Mouse (Mus musculus) limb, embryonic 13.5 days (tissue): ENCODE measurements around the gene Adam25. TPM values are rescaled to one million over a fixed set of nuclear protein-coding genes. Genes with fewer than 3 reads are reported as not detected.
"Not testable (repeated sequence)": the region's sequence is repeated elsewhere in the genome, so short reads cannot be mapped to it uniquely, and the experiment has no call there.

ENCODE experiments used
- ATAC-seq: fragments of 200-750 bp; cut with Nextera tagmentation; 2 replicates; pipeline ENCODE4 v1.8.0; 2017; ENCODE audit warnings: low read depth, moderate number of reproducible peaks, moderate TSS enrichment; ENCODE audit not compliant: low FRiP score
- H3K27ac ChIP-seq: fragments of 300-500 bp; sonication (generic); 2 replicates; pipeline ENCODE4 v1.5.1; 2015; ENCODE audit warnings: inconsistent platforms, mild to moderate bottlenecking, moderate library complexity
- H3K27me3 ChIP-seq: fragments of 300-500 bp; sonication (generic); 2 replicates; pipeline ENCODE4 v1.6.1; 2015; ENCODE audit warnings: mild to moderate bottlenecking, inconsistent platforms
- H3K36me3 ChIP-seq: fragments of 300-500 bp; sonication (generic); 2 replicates; pipeline ENCODE4 v1.6.1; 2015; ENCODE audit warnings: inconsistent platforms, mild to moderate bottlenecking, moderate library complexity
- H3K4me1 ChIP-seq: fragments of 300-500 bp; sonication (generic); 2 replicates; pipeline ENCODE4 v1.6.1; 2015; ENCODE audit warnings: inconsistent platforms
- H3K4me2 ChIP-seq: fragments of 300-500 bp; sonication (generic); replicated peaks from 2 replicates; pipeline ENCODE4 v1.6.1; 2015; ENCODE audit warnings: inconsistent platforms, mild to moderate bottlenecking, moderate library complexity
- H3K4me3 ChIP-seq: fragments of 300-500 bp; sonication (generic); 2 replicates; pipeline ENCODE4 v1.5.1; 2015; ENCODE audit warnings: moderate library complexity, mild to moderate bottlenecking, inconsistent platforms
- H3K9ac ChIP-seq: fragments of 300-500 bp; sonication (generic); 2 replicates; pipeline ENCODE4 v1.6.1; 2015; ENCODE audit warnings: mild to moderate bottlenecking, inconsistent platforms
- H3K9me3 ChIP-seq: fragments of 300-500 bp; sonication (generic); 2 replicates; pipeline ENCODE4 v1.6.1; 2016; ENCODE audit warnings: inconsistent platforms
- WGBS: fragments of 180-500 bp; shearing (Covaris S2); methylation state at CpG from one replicate; pipeline ENCODE4 v1.1.7; 2015; 5-methylcytosine and 5-hydroxymethylcytosine counted together
- polyA plus RNA-seq: library from polyadenylated mRNA; unstranded; fragments of >200 nt; fragmentation: Nextera tagmentation; extraction: Ambion mirVana; gene quantifications from 2 replicates; pipeline ENCODE4 v1.2.1, GENCODE M21; 2015

Gene Adam25
- polyA plus RNA-seq = not detected in 2 replicates

DNA sequence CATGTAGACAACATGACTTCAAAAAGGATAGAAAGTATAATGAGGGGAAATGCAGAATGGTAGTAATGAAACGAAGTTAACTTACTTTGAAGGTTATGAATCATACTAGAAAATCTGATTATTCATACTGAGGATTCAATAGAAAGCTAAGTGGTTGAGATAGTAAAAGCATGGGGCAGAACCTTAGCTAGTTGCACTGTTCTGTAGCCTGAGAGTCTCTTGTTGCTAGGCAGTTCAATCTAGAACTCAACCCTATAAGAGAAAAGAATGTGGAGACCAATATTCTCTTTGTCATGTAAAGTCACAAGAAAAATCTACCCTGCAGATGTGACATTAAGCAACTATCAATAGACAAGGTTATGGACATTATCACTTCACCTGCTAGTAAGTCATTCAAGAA lies at the start of gene Adam25:
Gene Adam25 (plus strand): TSS at position 301 of the 400 bp plus-strand sequence.
- H3K9ac ChIP-seq, ATAC-seq, H3K27me3 ChIP-seq, H3K4me1 ChIP-seq, H3K4me3 ChIP-seq, H3K36me3 ChIP-seq, H3K4me2 ChIP-seq, H3K27ac ChIP-seq, H3K9me3 ChIP-seq: not testable (repeated sequence)
- 64% methylated on average over 1 of the region's 1 CpGs for WGBS

DNA sequence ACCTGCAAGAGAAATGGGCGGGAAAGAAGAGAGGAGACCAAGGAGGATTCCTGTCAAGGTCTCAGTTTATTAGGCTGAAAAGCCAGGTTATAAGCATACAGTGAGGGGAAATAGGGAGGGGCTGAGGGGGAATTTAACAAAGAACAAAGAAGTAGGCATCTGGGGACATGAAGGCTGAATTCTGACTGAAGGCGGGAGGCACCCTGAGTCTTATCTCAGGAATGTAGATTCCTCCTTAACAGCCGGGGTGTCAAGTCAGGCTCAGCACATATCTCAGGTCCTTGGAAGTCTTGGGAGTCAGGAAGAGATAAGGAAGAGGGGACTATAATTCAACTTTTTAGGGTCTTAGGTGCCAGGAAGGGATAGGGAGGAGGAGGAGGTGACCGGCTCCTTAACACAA lies 36.6 kb upstream of the Adam25 start:
- H3K9me3 ChIP-seq, H3K4me3 ChIP-seq, H3K4me2 ChIP-seq, H3K27me3 ChIP-seq, H3K9ac ChIP-seq, H3K36me3 ChIP-seq, H3K27ac ChIP-seq, ATAC-seq, H3K4me1 ChIP-seq: not testable (repeated sequence)
- WGBS = 86% methylated on average over 4 of the region's 4 CpGs

DNA sequence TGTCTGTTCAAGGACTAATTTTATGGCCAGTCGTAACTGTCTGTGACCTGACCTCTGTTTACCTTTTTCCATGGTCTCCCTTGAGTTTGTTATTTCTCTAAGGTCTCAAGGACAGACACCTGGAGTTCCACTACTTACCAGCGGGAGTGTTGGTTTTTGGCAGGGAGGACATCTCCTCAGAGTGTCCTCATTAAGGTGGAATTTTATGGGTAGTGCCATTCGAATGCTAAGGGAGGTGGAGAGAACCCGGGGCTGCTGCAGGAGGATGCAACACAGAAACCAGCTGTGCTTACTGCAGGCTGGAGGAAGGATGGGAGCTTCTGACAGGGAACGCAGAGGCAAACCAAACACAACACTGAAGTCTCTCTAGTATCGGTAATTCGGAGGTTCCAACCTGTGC lies 36.0 kb upstream of the Adam25 start:
- H3K27ac ChIP-seq = no peak overlapping the region
- H3K36me3 ChIP-seq = no peaks in the 10 kb centered on the region
- 81% methylated on average over 7 of the region's 7 CpGs for WGBS

DNA sequence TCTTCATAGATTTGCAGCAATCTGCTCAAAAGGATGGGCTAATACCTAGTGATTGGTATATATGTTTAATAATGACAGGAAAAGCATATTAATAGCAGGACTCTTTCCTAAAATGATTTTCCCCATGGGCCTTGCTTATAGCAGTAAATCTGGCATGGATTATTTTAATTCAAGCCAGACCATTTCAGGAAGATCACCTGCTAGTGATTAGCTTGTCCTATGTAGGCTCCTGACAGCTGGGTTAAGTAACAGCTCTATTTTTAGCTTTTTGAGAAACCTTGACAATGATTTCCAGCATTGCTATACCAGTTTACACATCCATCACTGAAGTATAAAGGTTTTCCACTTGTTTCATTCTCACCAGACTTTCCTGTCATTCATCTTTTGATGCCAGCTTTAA lies 31.3 kb downstream of the Adam25 start:
- ATAC-seq = peak; percentile 67
- H3K36me3 ChIP-seq = no peaks in the 10 kb centered on the region
- H3K9me3 ChIP-seq = no peaks in the 10 kb centered on the region
- H3K9ac ChIP-seq = no peak overlapping the region
- H3K27me3 ChIP-seq = no peaks in the 10 kb centered on the region
- peaks cover 10% of the 10 kb centered on the region; the same call in 1 of the 2 replicates for H3K4me1 ChIP-seq
- no peak overlapping the region for H3K4me2 ChIP-seq
- no peak overlapping the region for H3K27ac ChIP-seq
- H3K4me3 ChIP-seq = no peak overlapping the region

More for the DNA sequence above, 36.0 kb upstream of the Adam25 start:
- no peaks in the 10 kb centered on the region for H3K27me3 ChIP-seq
- no peak overlapping the region for H3K4me3 ChIP-seq
- ATAC-seq = no peak
- no peak overlapping the region for H3K9ac ChIP-seq
- H3K4me1 ChIP-seq = no peaks in the 10 kb centered on the region
- H3K9me3 ChIP-seq = peaks cover 4% of the 10 kb centered on the region; the same call in 1 of the 2 replicates
- H3K4me2 ChIP-seq = no peak overlapping the region

DNA sequence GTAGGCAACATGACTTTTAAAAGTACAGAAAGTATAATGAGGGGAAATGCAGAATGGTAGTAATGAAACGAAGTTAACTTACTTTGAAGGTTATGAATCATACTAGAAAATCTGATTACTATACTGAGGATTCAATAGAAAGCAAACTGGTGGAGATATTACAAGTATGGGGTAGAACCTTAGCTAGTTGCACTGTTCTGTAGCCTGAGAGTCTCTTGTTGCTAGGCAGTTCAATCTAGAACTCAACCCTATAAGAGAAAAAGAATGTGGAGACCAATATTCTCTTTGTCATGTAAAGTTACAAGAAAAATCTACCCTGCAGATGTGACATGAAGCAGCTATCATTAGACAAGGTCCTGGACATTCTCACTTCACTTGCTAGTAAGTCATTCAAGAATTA lies 41.0 kb downstream of the Adam25 start, which contains the start of gene Adam20:
Gene Adam20 (plus strand): TSS at position 301 of the 400 bp plus-strand sequence.
- WGBS = 63% methylated on average over 1 of the region's 1 CpGs
- not testable (repeated sequence) for H3K9me3 ChIP-seq, H3K4me3 ChIP-seq, H3K9ac ChIP-seq, H3K27me3 ChIP-seq, H3K4me2 ChIP-seq, H3K27ac ChIP-seq, ATAC-seq, H3K4me1 ChIP-seq, H3K36me3 ChIP-seq

DNA sequence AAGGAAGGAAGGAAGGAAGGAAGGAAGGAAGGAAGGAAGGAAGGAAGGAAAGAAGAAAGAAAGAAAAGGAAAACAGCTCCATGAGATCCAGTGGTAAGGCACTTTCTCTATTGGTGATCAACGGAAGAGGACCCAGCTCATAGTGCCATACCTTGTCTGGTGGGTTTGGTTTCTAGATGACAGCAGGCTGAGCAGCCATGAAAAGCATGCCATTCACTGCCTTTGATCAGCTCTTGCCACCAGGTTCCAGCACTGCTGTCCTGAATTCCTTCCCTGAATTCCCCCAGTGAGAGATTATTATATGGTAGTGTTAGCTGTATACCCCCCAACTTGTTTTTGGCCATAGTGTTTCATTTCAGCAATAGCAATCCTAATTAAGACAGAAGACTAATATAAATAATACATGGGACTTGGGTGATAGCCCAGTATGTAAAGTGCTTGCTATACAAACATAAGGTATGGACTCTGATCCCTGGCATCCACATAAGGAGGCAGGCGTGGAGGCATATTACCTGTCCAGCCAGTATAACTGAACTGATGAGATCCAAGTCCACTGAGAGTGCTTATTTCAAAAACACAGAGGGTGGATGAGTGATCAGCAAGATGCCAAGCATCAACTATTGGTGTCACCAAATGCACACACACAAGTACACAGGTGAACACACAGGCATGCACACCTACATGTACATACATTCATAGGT lies 51.5 kb downstream of the Adam25 start:
- Histone ChIP-seq H3K27me3 (no peaks in the 10 kb centered on the region), H3K9me3 (no peaks in the 10 kb centered on the region), H3K36me3 (no peaks in the 10 kb centered on the region), H3K27ac (no peak overlapping the region), H3K4me3 (no peak overlapping the region), H3K4me2 (no peak overlapping the region), H3K9ac (no peak overlapping the region), H3K4me1 (no peaks in the 10 kb centered on the region)
- 80% methylated on average over 2 of the region's 2 CpGs for WGBS
- ATAC-seq = no peak

Other genes starting within 250 kb of the Adam25 start
- gene Adam24, start 77.1 kb upstream of the Adam25 start, polyA plus RNA-seq = not detected in 2 replicates
- not detected in 2 replicates for gene Adam20, start 41.1 kb downstream of the Adam25 start, polyA plus RNA-seq
- not detected in 2 replicates for gene Adam39, start 70.8 kb downstream of the Adam25 start, polyA plus RNA-seq